Mouse (Mus musculus): Measurements from ENCODE around the gene Plxnc1. TPM values are rescaled to one million over a fixed set of nuclear protein-coding genes. Genes with fewer than 3 reads are reported as not detected.

Plxnc1 gene
- total and polyA plus RNA-seq, 2 experiments: 2.7 to 13.9 TPM

DNA sequence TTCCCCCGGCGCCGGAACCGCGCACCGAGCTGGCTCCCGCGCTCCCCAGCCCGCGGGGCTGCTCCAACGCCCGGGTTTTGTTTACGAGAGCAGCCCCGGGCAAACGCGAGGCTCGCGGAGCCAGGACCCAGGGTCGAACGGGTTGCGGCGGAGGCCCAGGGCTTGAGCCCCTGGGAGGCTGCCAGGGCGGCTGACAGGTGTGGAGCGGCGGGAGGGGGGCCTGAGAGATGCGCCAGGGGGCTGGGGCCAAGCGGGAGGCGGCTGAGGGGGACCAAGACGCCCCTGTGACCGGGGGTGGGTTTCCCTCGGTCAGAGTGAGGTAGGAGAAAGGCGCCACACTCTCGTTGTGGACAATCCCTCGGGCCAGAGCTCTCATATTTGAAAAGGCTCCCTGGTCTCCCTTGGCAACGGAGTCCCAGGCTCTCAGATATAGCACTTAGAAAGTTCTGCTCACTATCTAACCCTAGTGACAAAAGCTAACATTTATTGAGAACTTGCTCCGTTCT lies 624 bp upstream of the Plxnc1 start:
- 3% methylated on average over 36 of the region's 36 CpGs for WGBS
- DNase-seq (ENCODE audit: extremely low read depth, low read depth, low spot score): no peak

GRCm38 (mm10) chr10:94943846-94944690 lies 567 bp downstream of the Plxnc1 start:
- 0 out of 2 replicates have a peak overlapping the region, but pooled peaks have one; percentile 2 for H3K27ac ChIP-seq (replicated peaks; ENCODE audit: insufficient read depth, low read depth, low read length)

More for the DNA sequence above, 624 bp upstream of the Plxnc1 start:
- TF ChIP-seq CTCF (IDR thresholded peaks at IDR 0.05; ENCODE audit: low read depth, low read length) (no peak), POLR2A (IDR thresholded peaks at IDR 0.05; ENCODE audit: extremely low read depth, insufficient read depth, low read length) (no peak)
- Histone ChIP-seq H3K9ac (ENCODE audit: low read depth, low read length) (peak overlapping the region; percentile 23), H3K27me3 (ENCODE audit: control insufficient read depth, insufficient read depth, low read length) (peaks cover 19% of the 10 kb centered on the region), H3K4me3 (ENCODE audit: insufficient read depth, low read depth, low read length) (peak overlapping the region; percentile 74; the same call in 1 of the 2 replicates), H3K36me3 (ENCODE audit: control insufficient read depth, insufficient read depth, low read length) (no peaks in the 10 kb centered on the region), H3K27ac (replicated peaks; ENCODE audit: insufficient read depth, low read depth, low read length) (no peak overlapping the region), H3K79me2 (ENCODE audit: control insufficient read depth, insufficient read depth, low read length) (no peaks in the 10 kb centered on the region), H3K4me1 (ENCODE audit: control insufficient read depth, insufficient read depth, low read length) (no peaks in the 10 kb centered on the region)

DNA sequence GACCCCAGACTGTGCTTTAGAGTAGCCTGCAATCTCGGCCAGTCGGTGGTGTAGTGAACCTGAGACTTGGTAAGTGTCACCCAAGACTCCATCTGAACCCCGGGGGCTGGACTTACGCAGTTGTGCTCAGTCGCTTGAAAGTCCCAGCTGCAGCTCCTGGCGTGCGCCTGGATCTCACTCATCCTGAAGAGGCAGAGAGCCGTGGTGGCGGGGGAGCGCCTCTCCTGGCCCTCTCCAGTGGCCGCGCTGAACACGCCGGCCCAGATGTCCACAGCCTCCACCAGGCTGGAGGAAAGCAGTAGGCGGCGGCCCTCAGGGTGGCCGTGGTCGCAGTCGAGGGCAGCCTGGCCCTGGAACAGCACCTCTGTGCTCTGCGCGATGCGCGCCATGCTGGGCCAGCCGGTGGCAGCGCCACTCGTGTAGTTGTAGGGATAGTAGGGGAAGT lies 1.2 kb downstream of the Plxnc1 start:
- H3K4me3 ChIP-seq (ENCODE audit: insufficient read depth, low read depth, low read length): peak overlapping the region; percentile 74
- no peaks in the 10 kb centered on the region for H3K4me1 ChIP-seq (ENCODE audit: control insufficient read depth, insufficient read depth, low read length)

More at GRCm38 (mm10) chr10:94943846-94944690, 567 bp downstream of the Plxnc1 start:
- Histone ChIP-seq H3K4me3 (ENCODE audit: insufficient read depth, low read depth, low read length) (peak overlapping the region; percentile 74), H3K27me3 (ENCODE audit: control insufficient read depth, insufficient read depth, low read length) (peaks cover 19% of the 10 kb centered on the region), H3K9ac (ENCODE audit: low read depth, low read length) (peak overlapping the region; percentile 79), H3K4me1 (ENCODE audit: control insufficient read depth, insufficient read depth, low read length) (no peaks in the 10 kb centered on the region), H3K36me3 (ENCODE audit: control insufficient read depth, insufficient read depth, low read length) (no peaks in the 10 kb centered on the region), H3K79me2 (ENCODE audit: control insufficient read depth, insufficient read depth, low read length) (no peaks in the 10 kb centered on the region)
- TF ChIP-seq CTCF (IDR thresholded peaks at IDR 0.05; ENCODE audit: low read depth, low read length): peak; percentile 34
- TF ChIP-seq POLR2A (IDR thresholded peaks at IDR 0.05; ENCODE audit: extremely low read depth, insufficient read depth, low read length): no peak
- 2% methylated on average over 104 of the region's 110 CpGs for WGBS
- no peak for DNase-seq (ENCODE audit: extremely low read depth, low read depth, low spot score)

GRCm38 (mm10) chr10:94942449-94943041 lies 2.1 kb downstream of the Plxnc1 start:
- no peak for DNase-seq (ENCODE audit: extremely low read depth, low read depth, low spot score)
- Histone ChIP-seq H3K27me3 (ENCODE audit: control insufficient read depth, insufficient read depth, low read length) (peaks cover 19% of the 10 kb centered on the region), H3K27ac (replicated peaks; ENCODE audit: insufficient read depth, low read depth, low read length) (peak overlapping the region; percentile 8; the same call in 1 of the 2 replicates), H3K79me2 (ENCODE audit: control insufficient read depth, insufficient read depth, low read length) (no peaks in the 10 kb centered on the region), H3K4me3 (ENCODE audit: insufficient read depth, low read depth, low read length) (peak overlapping the region; percentile 74), H3K4me1 (ENCODE audit: control insufficient read depth, insufficient read depth, low read length) (no peaks in the 10 kb centered on the region), H3K36me3 (ENCODE audit: control insufficient read depth, insufficient read depth, low read length) (no peaks in the 10 kb centered on the region), H3K9ac (ENCODE audit: low read depth, low read length) (peak overlapping the region; percentile 79)
- TF ChIP-seq POLR2A (IDR thresholded peaks at IDR 0.05; ENCODE audit: extremely low read depth, insufficient read depth, low read length): no peak
- TF ChIP-seq CTCF (IDR thresholded peaks at IDR 0.05; ENCODE audit: low read depth, low read length): no peak
- 7% methylated on average over 16 of the region's 17 CpGs for WGBS

More for the DNA sequence above, 1.2 kb downstream of the Plxnc1 start:
- Histone ChIP-seq H3K79me2 (ENCODE audit: control insufficient read depth, insufficient read depth, low read length) (no peaks in the 10 kb centered on the region), H3K27ac (replicated peaks; ENCODE audit: insufficient read depth, low read depth, low read length) (peak overlapping the region; percentile 2; the same call in 1 of the 2 replicates), H3K9ac (ENCODE audit: low read depth, low read length) (peak overlapping the region; percentile 79), H3K36me3 (ENCODE audit: control insufficient read depth, insufficient read depth, low read length) (no peaks in the 10 kb centered on the region), H3K27me3 (ENCODE audit: control insufficient read depth, insufficient read depth, low read length) (peaks cover 19% of the 10 kb centered on the region)
- TF ChIP-seq CTCF (IDR thresholded peaks at IDR 0.05; ENCODE audit: low read depth, low read length) (no peak), POLR2A (IDR thresholded peaks at IDR 0.05; ENCODE audit: extremely low read depth, insufficient read depth, low read length) (no peak)
- DNase-seq (ENCODE audit: extremely low read depth, low read depth, low spot score): no peak
- WGBS: 5% methylated on average over 26 of the region's 26 CpGs

DNA sequence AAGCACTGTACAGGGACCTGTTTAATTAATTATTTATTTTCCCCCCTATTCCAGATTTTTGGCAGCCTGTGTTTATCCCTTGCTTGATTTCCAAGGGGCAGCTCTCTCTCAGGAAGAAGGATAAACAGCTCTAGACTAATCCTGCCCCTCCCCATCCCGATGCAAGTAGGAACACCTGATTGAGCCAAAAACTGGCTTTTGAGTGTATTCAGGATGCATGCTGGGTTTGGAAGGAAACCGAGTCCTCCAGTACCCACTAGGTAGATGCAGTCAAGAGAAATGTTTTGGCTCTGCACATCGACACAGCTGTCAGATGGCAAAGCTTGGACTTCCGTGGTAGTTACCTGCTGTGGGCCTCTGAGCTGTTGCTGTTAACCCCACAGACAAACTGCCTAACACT lies 3.1 kb downstream of the Plxnc1 start:
- no peak for DNase-seq (ENCODE audit: extremely low read depth, low read depth, low spot score)
- TF ChIP-seq CTCF (IDR thresholded peaks at IDR 0.05; ENCODE audit: low read depth, low read length) (no peak), POLR2A (IDR thresholded peaks at IDR 0.05; ENCODE audit: extremely low read depth, insufficient read depth, low read length) (no peak)
- Histone ChIP-seq H3K27me3 (ENCODE audit: control insufficient read depth, insufficient read depth, low read length) (peaks cover 19% of the 10 kb centered on the region), H3K9ac (ENCODE audit: low read depth, low read length) (peak overlapping the region; percentile 21), H3K4me3 (ENCODE audit: insufficient read depth, low read depth, low read length) (peak overlapping the region; percentile 36), H3K27ac (replicated peaks; ENCODE audit: insufficient read depth, low read depth, low read length) (no peak overlapping the region), H3K4me1 (ENCODE audit: control insufficient read depth, insufficient read depth, low read length) (no peaks in the 10 kb centered on the region), H3K79me2 (ENCODE audit: control insufficient read depth, insufficient read depth, low read length) (no peaks in the 10 kb centered on the region), H3K36me3 (ENCODE audit: control insufficient read depth, insufficient read depth, low read length) (no peaks in the 10 kb centered on the region)
- WGBS: 19% methylated on average over 4 of the region's 4 CpGs

Data from liver, adult 2 months (tissue).